Mouse (Mus musculus) heart, adult 2 months (tissue): ENCODE measurements around the gene Gm44805.

Experiments used
- CTCF ChIP-seq: fragments of 200-600 bp; IDR thresholded peaks from 2 replicates; pipeline ENCODE4 v1.8.1; 2022; ENCODE audit warnings: antibody characterized with exemption, mild to moderate bottlenecking, moderate library complexity
- EP300 ChIP-seq: fragments of 200-500 bp; IDR thresholded peaks from 2 replicates; pipeline ENCODE4 v1.6.1; 2011; ENCODE audit warnings: low read depth, low read length, control low read depth; ENCODE audit not compliant: insufficient read depth

DNA sequence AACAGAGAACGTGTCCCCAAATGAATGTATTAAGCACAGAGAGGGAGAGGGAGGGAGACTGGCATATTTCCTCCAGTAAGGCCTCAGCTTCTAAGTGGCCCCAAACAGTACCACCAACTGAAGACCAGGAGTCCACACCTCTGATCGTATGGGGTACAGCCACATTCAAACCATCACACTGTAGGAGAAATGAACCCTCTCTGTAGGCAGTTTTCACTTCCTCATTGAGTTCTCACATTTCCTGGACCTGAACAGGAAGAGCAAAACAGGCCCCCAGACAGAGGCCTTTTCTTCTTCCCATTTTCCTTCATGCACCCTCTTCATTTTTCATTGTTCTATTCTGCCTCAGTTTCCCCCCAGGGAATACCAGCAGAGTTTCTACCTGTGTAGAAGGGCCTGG is 13.8 kb downstream of the Gm44805 start:
- no peak for TF ChIP-seq CTCF
- TF ChIP-seq EP300: no peak
